Mouse (Mus musculus) embryonic facial prominence, embryonic 10.5 days (tissue): ENCODE measurements around the gene Rftn1. TPM values are rescaled to one million over a fixed set of nuclear protein-coding genes. Genes with fewer than 3 reads are reported as not detected.
A peak's percentile ranks its signal among the peaks of the same experiment; 100 is the strongest.

ENCODE experiments used
- DNase-seq: peaks from one replicate; pipeline ENCODE4 v3.0.0-alpha.2; 2017; ENCODE audit warnings: low spot score
- H3K27ac ChIP-seq: fragments of 300-500 bp; sonication (generic); replicated peaks from 2 replicates; pipeline ENCODE4 v1.5.1; 2016; ENCODE audit warnings: mild to moderate bottlenecking
- H3K27me3 ChIP-seq: fragments of 300-500 bp; sonication (generic); replicated peaks from 2 replicates; pipeline ENCODE4 v1.6.1; 2016; ENCODE audit warnings: low read depth, mild to moderate bottlenecking; ENCODE audit not compliant: poor library complexity, severe bottlenecking
- H3K36me3 ChIP-seq: fragments of 300-500 bp; sonication (generic); replicated peaks from 2 replicates; pipeline ENCODE4 v1.6.1; 2016; ENCODE audit warnings: mild to moderate bottlenecking, moderate library complexity
- H3K4me1 ChIP-seq: fragments of 300-500 bp; sonication (generic); 2 replicates; pipeline ENCODE4 v1.6.1; 2016
- H3K4me3 ChIP-seq: fragments of 300-500 bp; sonication (generic); 2 replicates; pipeline ENCODE4 v1.5.1; 2016; ENCODE audit warnings: mild to moderate bottlenecking, moderate library complexity
- H3K9me3 ChIP-seq: fragments of 300-500 bp; sonication (generic); 2 replicates; pipeline ENCODE4 v1.6.1; 2016; ENCODE audit warnings: mild to moderate bottlenecking
- WGBS: fragments of 180-500 bp; shearing (Covaris S2); methylation state at CpG from one replicate; pipeline ENCODE4 v1.1.7; 2016; 5-methylcytosine and 5-hydroxymethylcytosine counted together
- polyA plus RNA-seq: library from polyadenylated mRNA; unstranded; fragments of >200 nt; fragmentation: Nextera tagmentation; extraction: Ambion mirVana; gene quantifications from 2 replicates; pipeline ENCODE4 v1.2.1, GENCODE M21; 2016

Gene Rftn1
- polyA plus RNA-seq, 1 experiment from 2014 or later: 6.6 TPM

DNA sequence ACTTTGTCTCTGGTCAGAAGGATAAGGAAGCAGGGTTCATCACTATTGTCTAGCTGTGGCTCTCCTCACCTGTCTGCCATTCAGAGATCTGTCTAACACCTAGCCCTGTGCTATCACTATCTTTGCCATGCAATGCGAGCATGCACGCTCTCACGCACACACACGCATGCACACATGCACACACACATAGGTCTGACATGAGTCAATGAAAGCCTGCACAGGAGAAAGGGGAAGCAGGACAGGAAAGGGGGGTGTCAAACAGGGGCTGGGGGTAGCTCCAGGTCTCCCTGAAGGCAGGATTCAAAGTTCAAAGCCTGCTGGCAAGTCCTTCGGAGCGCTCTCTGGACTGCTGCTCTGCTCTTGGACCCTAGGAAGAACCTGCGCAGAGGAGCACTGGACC lies 4.9 kb upstream of the Rftn1 start:
- WGBS: 93% methylated on average over 7 of the region's 7 CpGs
- peaks cover 43% of the 10 kb centered on the region for H3K27me3 ChIP-seq
- H3K27ac ChIP-seq: no peak overlapping the region
- H3K4me1 ChIP-seq: peaks cover 19% of the 10 kb centered on the region
- no peak overlapping the region for H3K4me3 ChIP-seq
- no peaks in the 10 kb centered on the region for H3K9me3 ChIP-seq
- no peak for DNase-seq
- no peaks in the 10 kb centered on the region for H3K36me3 ChIP-seq

DNA sequence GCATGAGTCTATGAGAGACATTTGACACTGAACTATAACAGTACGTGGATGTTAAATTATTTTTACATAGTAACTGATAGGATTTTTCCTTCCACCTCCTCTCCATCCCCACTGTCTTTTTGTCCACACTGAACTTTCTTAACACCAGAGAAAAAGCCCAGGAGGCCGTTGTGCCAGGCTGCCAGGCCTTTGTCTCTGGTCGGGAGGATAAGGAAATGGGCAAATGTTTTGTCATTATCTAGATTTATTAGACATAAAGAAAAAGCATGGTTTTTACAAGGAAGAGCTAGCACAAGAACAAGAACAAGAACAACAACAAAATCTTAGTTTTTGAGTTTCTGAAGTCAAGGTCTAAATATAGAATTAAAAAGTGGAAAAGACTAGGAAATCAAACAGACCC lies 4.1 kb upstream of the Rftn1 start:
- Histone ChIP-seq H3K4me1 (peaks cover 27% of the 10 kb centered on the region), H3K27ac (no peak overlapping the region), H3K36me3 (no peaks in the 10 kb centered on the region), H3K4me3 (no peak overlapping the region), H3K27me3 (peaks cover 52% of the 10 kb centered on the region), H3K9me3 (no peaks in the 10 kb centered on the region)
- no peak for DNase-seq
- WGBS: 79% methylated on average over 3 of the region's 3 CpGs

GRCm38 (mm10) chr17:50193653-50194052 lies 3.2 kb upstream of the Rftn1 start:
- no peaks in the 10 kb centered on the region for H3K9me3 ChIP-seq
- DNase-seq: no peak
- no peaks in the 10 kb centered on the region for H3K36me3 ChIP-seq
- H3K27ac ChIP-seq: no peak overlapping the region
- H3K4me3 ChIP-seq: no peak overlapping the region
- 49% methylated on average over 3 of the region's 3 CpGs for WGBS
- peaks cover 61% of the 10 kb centered on the region for H3K27me3 ChIP-seq
- peaks cover 34% of the 10 kb centered on the region for H3K4me1 ChIP-seq

- no peak overlapping the region for H3K4me3 ChIP-seq
- peak; percentile 35 for DNase-seq
- peaks cover 61% of the 10 kb centered on the region for H3K27me3 ChIP-seq
- 35% methylated on average over 10 of the region's 10 CpGs for WGBS
- H3K36me3 ChIP-seq: no peaks in the 10 kb centered on the region
- H3K4me1 ChIP-seq: peaks cover 34% of the 10 kb centered on the region
- no peaks in the 10 kb centered on the region for H3K9me3 ChIP-seq
- H3K27ac ChIP-seq: no peak overlapping the region
These were observed 2.0 kb upstream of the Rftn1 start for GRCm38 (mm10) chr17:50192376-50192940.

DNA sequence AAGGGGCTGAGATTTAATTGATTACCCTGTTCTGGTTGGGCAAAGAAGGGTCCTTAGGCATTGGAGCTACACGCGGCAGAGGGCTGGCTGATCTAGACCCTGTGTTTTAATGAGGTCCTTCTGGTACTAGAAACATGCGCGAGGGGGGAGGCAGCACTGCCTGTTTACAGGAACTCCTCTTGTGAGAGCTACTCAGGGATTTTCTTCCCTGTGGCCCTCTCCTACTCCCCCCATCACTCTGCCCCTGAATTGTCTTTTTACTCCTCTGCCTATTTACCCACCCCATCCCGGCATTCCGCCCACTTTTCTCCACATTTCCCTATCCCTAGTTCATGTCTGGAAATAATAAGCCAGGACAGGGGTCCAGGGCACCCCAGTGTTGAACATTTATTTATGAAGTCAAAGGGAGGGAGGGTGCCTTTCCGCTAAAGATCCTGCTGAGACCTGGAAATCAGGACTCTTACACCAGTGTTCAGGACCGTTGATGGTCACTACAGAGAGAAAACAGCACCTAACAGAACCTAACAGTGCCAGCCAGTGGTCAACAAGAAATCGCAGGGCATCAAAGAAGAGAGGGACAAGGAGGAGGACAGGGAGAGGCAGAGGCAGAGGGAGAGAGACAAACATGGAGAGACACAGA lies 964 bp upstream of the Rftn1 start:
- Histone ChIP-seq H3K4me1 (peaks cover 34% of the 10 kb centered on the region), H3K4me3 (no peak overlapping the region), H3K27me3 (peaks cover 57% of the 10 kb centered on the region), H3K36me3 (no peaks in the 10 kb centered on the region), H3K9me3 (no peaks in the 10 kb centered on the region), H3K27ac (no peak overlapping the region)
- 37% methylated on average over 9 of the region's 9 CpGs for WGBS
- DNase-seq: peak; percentile 13

DNA sequence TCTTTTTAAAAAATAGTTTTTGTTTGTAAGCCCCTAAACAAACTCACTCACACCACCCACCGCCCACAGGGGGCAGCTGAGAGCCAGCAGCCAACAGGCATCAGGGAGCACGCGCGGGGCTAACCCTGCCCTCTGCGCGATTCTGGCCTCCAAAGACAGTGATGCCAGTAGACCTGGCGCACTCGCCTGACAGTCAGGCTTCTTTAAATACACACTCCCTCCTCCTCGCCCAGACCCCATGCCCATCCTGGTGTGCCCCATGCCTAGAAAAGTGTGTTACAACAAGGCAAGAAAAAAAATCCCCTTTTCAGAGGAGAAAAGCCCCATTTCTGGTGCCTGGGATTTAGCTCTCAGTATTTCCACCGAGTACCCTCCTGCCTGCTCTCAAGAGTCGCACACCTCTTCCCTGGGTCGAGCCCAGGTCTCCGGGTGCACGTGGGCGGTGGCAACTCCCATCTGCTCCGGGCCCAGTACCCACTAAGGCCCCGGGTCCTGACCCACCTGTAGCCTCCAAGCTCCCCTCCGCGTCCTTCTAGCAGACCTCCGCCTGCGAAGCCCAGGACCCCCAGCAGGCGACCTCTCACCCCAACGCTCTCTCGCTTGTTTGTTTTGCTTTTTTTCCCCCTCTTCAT lies 977 bp downstream of the Rftn1 start:
- Histone ChIP-seq H3K9me3 (no peaks in the 10 kb centered on the region), H3K4me1 (peaks cover 27% of the 10 kb centered on the region), H3K36me3 (no peaks in the 10 kb centered on the region), H3K27me3 (peaks cover 57% of the 10 kb centered on the region), H3K27ac (peak overlapping the region; percentile 71), H3K4me3 (peak overlapping the region; percentile 71)
- DNase-seq: peak; percentile 82
- WGBS: under 1% methylated on average over 24 of the region's 24 CpGs

DNA sequence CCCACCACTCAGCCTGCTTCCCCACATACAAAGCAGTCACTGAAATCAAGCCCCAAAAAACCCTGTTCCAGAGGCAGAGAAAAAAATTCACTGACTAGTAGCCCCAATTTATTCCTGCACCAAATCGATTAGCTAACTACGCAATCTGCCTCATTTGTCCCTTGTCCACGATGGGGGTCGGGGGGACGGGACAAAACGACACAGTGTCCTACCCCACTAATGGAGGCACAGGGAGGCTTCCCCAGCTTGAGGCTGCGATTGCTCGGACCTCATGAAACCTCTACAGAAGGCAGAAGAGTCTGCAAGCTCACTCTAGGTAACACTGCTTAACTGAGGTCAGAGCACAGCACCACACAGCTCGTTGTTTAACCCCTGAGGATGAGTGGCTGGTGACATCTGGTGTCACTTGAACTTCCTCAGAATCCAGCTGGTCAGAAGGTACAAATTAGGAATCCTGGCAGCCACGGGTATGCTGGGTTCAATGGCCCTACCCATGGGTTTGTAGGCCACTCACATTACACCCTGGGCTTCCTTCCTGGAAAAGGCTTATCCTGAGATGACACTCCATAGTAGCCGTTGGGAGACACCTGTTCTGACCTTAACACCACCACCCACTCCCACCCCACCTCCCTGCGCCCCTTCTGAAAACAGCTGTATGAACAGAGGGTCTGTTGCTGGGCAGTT lies 1.7 kb downstream of the Rftn1 start:
- Histone ChIP-seq H3K36me3 (no peaks in the 10 kb centered on the region), H3K27ac (no peak overlapping the region), H3K4me3 (no peak overlapping the region; the same call in 1 of the 2 replicates), H3K9me3 (no peaks in the 10 kb centered on the region), H3K4me1 (peaks cover 27% of the 10 kb centered on the region), H3K27me3 (peaks cover 50% of the 10 kb centered on the region)
- no peak for DNase-seq
- 74% methylated on average over 12 of the region's 12 CpGs for WGBS

DNA sequence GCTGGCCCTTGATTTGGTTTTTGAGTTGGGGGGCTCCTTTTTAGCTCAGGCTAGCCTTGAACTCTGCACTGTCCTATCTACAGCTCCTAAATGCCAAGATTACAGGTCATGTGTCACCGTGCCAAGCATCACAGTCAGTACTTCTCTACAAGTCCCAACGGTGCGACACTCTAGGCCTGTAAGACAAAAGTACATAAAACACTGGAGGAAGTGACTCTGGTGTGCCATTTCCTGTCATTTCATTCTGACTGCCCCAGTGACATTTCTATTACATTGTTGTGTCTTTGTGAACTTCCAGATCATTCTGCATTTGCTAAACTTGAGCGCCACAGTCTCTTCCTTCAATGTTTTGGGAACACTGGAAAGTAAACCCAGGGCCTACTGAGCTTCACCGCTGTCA lies 4.9 kb downstream of the Rftn1 start:
- DNase-seq: no peak
- Histone ChIP-seq H3K36me3 (no peaks in the 10 kb centered on the region), H3K27me3 (peaks cover 20% of the 10 kb centered on the region), H3K27ac (no peak overlapping the region), H3K9me3 (no peaks in the 10 kb centered on the region), H3K4me3 (no peak overlapping the region), H3K4me1 (peaks cover 17% of the 10 kb centered on the region)
- WGBS: 88% methylated on average over 5 of the region's 5 CpGs

- H3K4me1 ChIP-seq: peaks cover 15% of the 10 kb centered on the region
These were observed 5.4 kb downstream of the Rftn1 start for GRCm38 (mm10) chr17:50185083-50185482.

GRCm38 (mm10) chr17:50184217-50185038 lies 6.0 kb downstream of the Rftn1 start:
- H3K9me3 ChIP-seq: no peaks in the 10 kb centered on the region
- H3K4me1 ChIP-seq: peaks cover 10% of the 10 kb centered on the region
- no peaks in the 10 kb centered on the region for H3K36me3 ChIP-seq
- 87% methylated on average over 12 of the region's 12 CpGs for WGBS
- H3K27me3 ChIP-seq: peaks cover 8% of the 10 kb centered on the region
- no peak overlapping the region for H3K4me3 ChIP-seq
- DNase-seq: no peak
- H3K27ac ChIP-seq: no peak overlapping the region

More at GRCm38 (mm10) chr17:50185083-50185482, 5.4 kb downstream of the Rftn1 start:
- H3K4me3 ChIP-seq: no peak overlapping the region
- H3K27me3 ChIP-seq: peaks cover 15% of the 10 kb centered on the region
- no peaks in the 10 kb centered on the region for H3K36me3 ChIP-seq
- DNase-seq: no peak
- H3K27ac ChIP-seq: no peak overlapping the region
- no peaks in the 10 kb centered on the region for H3K9me3 ChIP-seq
- 86% methylated on average over 4 of the region's 4 CpGs for WGBS

- no peak overlapping the region for H3K4me3 ChIP-seq
- 0 out of 2 replicates have a peak, but pooled peaks cover 5% of the 10 kb centered on the region for H3K4me1 ChIP-seq
- no peak overlapping the region for H3K27ac ChIP-seq
- H3K36me3 ChIP-seq: no peaks in the 10 kb centered on the region
- WGBS: 82% methylated on average over 4 of the region's 4 CpGs
- DNase-seq: no peak
- H3K27me3 ChIP-seq: no peaks in the 10 kb centered on the region
- no peaks in the 10 kb centered on the region for H3K9me3 ChIP-seq
These were observed 7.2 kb downstream of the Rftn1 start for GRCm38 (mm10) chr17:50183300-50183699.

DNA sequence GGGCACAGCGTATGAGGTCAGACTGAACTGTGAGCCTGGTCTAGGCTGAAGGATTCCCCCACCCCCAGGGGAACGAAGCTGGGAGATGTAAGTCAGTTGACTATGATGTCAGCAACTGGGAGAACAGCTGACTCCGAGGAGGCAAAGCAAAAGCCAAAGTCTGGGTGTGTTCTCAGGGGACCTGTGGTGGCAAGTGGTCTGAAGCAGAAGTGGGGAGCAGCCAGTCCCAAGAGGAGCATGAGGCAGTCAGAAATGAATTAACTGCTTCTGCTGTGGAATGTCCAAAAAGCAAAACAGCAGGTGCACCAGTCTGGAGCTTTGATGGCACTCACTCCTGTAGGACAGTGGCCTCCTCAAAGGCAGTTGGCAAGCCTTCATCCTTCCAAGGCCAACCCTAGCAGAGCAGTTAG lies 7.9 kb downstream of the Rftn1 start:
- DNase-seq: no peak
- Histone ChIP-seq H3K36me3 (no peaks in the 10 kb centered on the region), H3K27me3 (no peaks in the 10 kb centered on the region), H3K9me3 (no peaks in the 10 kb centered on the region), H3K4me1 (0 out of 2 replicates have a peak, but pooled peaks cover 5% of the 10 kb centered on the region), H3K4me3 (no peak overlapping the region), H3K27ac (no peak overlapping the region)
- 83% methylated on average over 3 of the region's 3 CpGs for WGBS
